Mouse (Mus musculus) cortical plate, adult 2 months (tissue): ENCODE data around the gene Bud31.

Experiments used
- CTCF ChIP-seq: fragments of 200-500 bp; IDR thresholded peaks from 2 replicates; pipeline ENCODE4 v1.5.1; 2011; ENCODE audit warnings: mild to moderate bottlenecking, control low read depth, low read length; ENCODE audit not compliant: insufficient read depth; ENCODE audit errors: extremely low read depth
- POLR2A ChIP-seq: fragments of 200-500 bp; IDR thresholded peaks from 2 replicates; pipeline ENCODE4 v1.6.1; 2011; ENCODE audit warnings: mild to moderate bottlenecking, low read length, control low read depth; ENCODE audit not compliant: insufficient read depth; ENCODE audit errors: extremely low read depth

DNA sequence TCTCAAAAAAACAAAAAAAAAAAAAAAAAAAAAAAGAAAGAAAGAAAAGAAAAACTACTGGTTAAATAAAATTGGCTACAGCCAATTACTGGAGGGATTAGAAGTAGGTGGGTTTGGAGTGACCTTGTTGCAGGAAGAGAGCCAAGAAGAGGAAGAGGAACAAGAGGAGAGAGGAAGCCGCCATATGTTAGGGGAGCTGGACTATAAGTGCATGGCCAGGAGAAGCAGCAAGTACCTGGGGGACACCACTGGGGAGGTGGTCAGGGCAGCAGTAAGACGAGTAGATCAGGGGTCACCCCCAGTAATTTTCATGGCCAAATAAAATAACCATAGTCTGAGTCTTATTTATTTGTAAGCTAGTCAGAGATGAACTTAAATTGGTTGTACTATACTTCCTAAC lies 45.1 kb downstream of the Bud31 start:
- TF ChIP-seq CTCF: no peak
- no peak for TF ChIP-seq POLR2A
